Mouse (Mus musculus): ENCODE measurements around the gene Cacna2d1. TPM values are rescaled to one million over a fixed set of nuclear protein-coding genes. Genes with fewer than 3 reads are reported as not detected.

Gene Cacna2d1
- 1.5 TPM in 1 of 2 replicates, not detected in the other for total RNA-seq (2014; fragmentation: Nextera tagmentation)
- 0.12 and 0.27 TPM in 2 replicates for total RNA-seq (2017)
- polyA plus RNA-seq (2012): not detected in 2 replicates

DNA sequence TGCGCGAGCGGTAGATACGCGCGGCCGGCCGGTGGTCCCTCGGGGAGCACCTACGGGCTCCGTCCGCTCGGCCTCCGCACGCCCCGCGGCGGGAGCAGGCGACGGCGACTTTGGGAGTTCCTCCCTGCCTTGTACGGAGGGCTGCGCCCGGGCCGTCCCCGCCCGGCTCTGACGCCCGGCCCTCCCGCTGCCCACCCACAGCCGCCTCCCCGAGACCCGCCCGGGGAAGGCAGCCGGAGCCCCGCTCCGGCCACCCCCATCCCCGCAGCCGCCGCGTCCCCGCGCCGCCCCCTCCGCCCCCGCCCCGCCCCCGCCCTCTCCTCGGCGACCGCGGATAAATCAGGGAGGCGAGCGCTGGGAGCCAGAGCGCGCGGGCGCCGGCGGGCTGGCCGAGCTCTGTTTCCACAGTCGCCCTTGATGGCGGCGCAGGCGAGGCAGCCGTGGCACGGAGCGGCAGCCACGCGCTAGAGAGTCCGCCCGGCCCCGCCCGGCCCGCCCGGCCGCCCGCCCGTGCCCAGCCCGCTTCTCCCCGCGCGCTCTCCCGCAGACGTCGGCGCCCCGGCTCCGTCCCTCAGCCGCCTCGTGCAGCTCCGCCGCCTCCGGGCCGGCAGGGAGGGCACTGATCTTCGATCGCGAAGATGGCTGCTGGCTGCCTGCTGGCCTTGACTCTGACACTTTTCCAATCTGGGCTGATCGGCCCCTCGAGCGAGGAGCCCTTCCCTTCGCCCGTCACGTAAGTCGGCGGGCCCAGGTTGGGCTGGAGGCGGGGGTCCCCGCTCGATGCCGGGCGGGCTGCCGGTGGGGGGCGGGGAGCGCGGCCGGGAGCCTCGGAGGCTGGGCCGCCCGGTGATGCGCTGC lies at the start of gene Cacna2d1:
Cacna2d1 (plus strand) TSS at position 316 of the 858 bp plus-strand sequence.
- ATAC-seq (ENCODE audit: extremely low read depth, insufficient number of reproducible peaks, low FRiP score, poor library complexity, severe bottlenecking): no peak
- H3K27me3 ChIP-seq (ENCODE audit: insufficient read depth, low read length): no peaks in the 10 kb centered on the region
- peaks cover 16% of the 10 kb centered on the region for H3K9me3 ChIP-seq (replicated peaks)
- no peak for TF ChIP-seq POLR2AphosphoS5 (IDR thresholded peaks at IDR 0.05; ENCODE audit: insufficient replicate concordance, low read depth, low read length)
- TF ChIP-seq GATA2 (IDR thresholded peaks at IDR 0.05; ENCODE audit: borderline replicate concordance, low read depth, low read length): no peak
- no peak for TF ChIP-seq TAL1 (conservative IDR thresholded peaks at IDR 0.05; ENCODE audit: low read depth, low read length)
- TF ChIP-seq CTCF (IDR thresholded peaks at IDR 0.05; ENCODE audit: low read depth, low read length): no peak
- no peak for TF ChIP-seq GATA1 (IDR thresholded peaks at IDR 0.05; ENCODE audit: borderline replicate concordance, low read length)
- H3K4me1 ChIP-seq (ENCODE audit: insufficient read depth, low read depth, low read length): no peaks in the 10 kb centered on the region
- H3K36me3 ChIP-seq (replicated peaks): no peaks in the 10 kb centered on the region
- DNase-seq (ENCODE audit: low spot score): no peak
- no peak within 1 kb of the TSS for H3K4me3 ChIP-seq (ENCODE audit: low read depth, low read length)

- H3K36me3 ChIP-seq (replicated peaks): no peaks in the 10 kb centered on the region
- DNase-seq (ENCODE audit: low spot score): no peak
- no peaks in the 10 kb centered on the region for H3K9me3 ChIP-seq (replicated peaks)
- no peaks in the 10 kb centered on the region for H3K27me3 ChIP-seq (ENCODE audit: insufficient read depth, low read length)
- TF ChIP-seq TAL1 (conservative IDR thresholded peaks at IDR 0.05; ENCODE audit: low read depth, low read length) (no peak), GATA2 (IDR thresholded peaks at IDR 0.05; ENCODE audit: borderline replicate concordance, low read depth, low read length) (no peak), GATA1 (IDR thresholded peaks at IDR 0.05; ENCODE audit: borderline replicate concordance, low read length) (no peak), POLR2AphosphoS5 (IDR thresholded peaks at IDR 0.05; ENCODE audit: insufficient replicate concordance, low read depth, low read length) (no peak), CTCF (IDR thresholded peaks at IDR 0.05; ENCODE audit: low read depth, low read length) (no peak)
- no peaks in the 10 kb centered on the region for H3K4me1 ChIP-seq (ENCODE audit: insufficient read depth, low read depth, low read length)
- no peak for ATAC-seq (ENCODE audit: extremely low read depth, insufficient number of reproducible peaks, low FRiP score, poor library complexity, severe bottlenecking)
- no peak overlapping the region for H3K4me3 ChIP-seq (ENCODE audit: low read depth, low read length)
Measured at GRCm38 (mm10) chr5:15895098-15895497, 39.4 kb upstream of the Cacna2d1 start.

GRCm38 (mm10) chr5:15896706-15897105 lies 37.8 kb upstream of the Cacna2d1 start:
- Histone ChIP-seq H3K36me3 (replicated peaks) (no peaks in the 10 kb centered on the region), H3K27me3 (ENCODE audit: insufficient read depth, low read length) (no peaks in the 10 kb centered on the region), H3K9me3 (replicated peaks) (no peaks in the 10 kb centered on the region), H3K4me3 (ENCODE audit: low read depth, low read length) (no peak overlapping the region), H3K4me1 (ENCODE audit: insufficient read depth, low read depth, low read length) (no peaks in the 10 kb centered on the region)
- no peak for TF ChIP-seq GATA1 (IDR thresholded peaks at IDR 0.05; ENCODE audit: borderline replicate concordance, low read length)
- no peak for TF ChIP-seq CTCF (IDR thresholded peaks at IDR 0.05; ENCODE audit: low read depth, low read length)
- no peak for TF ChIP-seq GATA2 (IDR thresholded peaks at IDR 0.05; ENCODE audit: borderline replicate concordance, low read depth, low read length)
- no peak for TF ChIP-seq POLR2AphosphoS5 (IDR thresholded peaks at IDR 0.05; ENCODE audit: insufficient replicate concordance, low read depth, low read length)
- TF ChIP-seq TAL1 (conservative IDR thresholded peaks at IDR 0.05; ENCODE audit: low read depth, low read length): no peak
- ATAC-seq (ENCODE audit: extremely low read depth, insufficient number of reproducible peaks, low FRiP score, poor library complexity, severe bottlenecking): no peak
- DNase-seq (ENCODE audit: low spot score): no peak

GRCm38 (mm10) chr5:15906446-15906845 lies 28.0 kb upstream of the Cacna2d1 start:
- no peaks in the 10 kb centered on the region for H3K36me3 ChIP-seq (replicated peaks)
- DNase-seq (ENCODE audit: low spot score): no peak
- no peaks in the 10 kb centered on the region for H3K27me3 ChIP-seq (ENCODE audit: insufficient read depth, low read length)
- no peaks in the 10 kb centered on the region for H3K9me3 ChIP-seq (replicated peaks)
- no peak overlapping the region for H3K4me3 ChIP-seq (ENCODE audit: low read depth, low read length)
- no peaks in the 10 kb centered on the region for H3K4me1 ChIP-seq (ENCODE audit: insufficient read depth, low read depth, low read length)
- no peak for ATAC-seq (ENCODE audit: extremely low read depth, insufficient number of reproducible peaks, low FRiP score, poor library complexity, severe bottlenecking)
- TF ChIP-seq CTCF (IDR thresholded peaks at IDR 0.05; ENCODE audit: low read depth, low read length) (no peak), GATA1 (IDR thresholded peaks at IDR 0.05; ENCODE audit: borderline replicate concordance, low read length) (no peak), TAL1 (conservative IDR thresholded peaks at IDR 0.05; ENCODE audit: low read depth, low read length) (no peak), GATA2 (IDR thresholded peaks at IDR 0.05; ENCODE audit: borderline replicate concordance, low read depth, low read length) (no peak), POLR2AphosphoS5 (IDR thresholded peaks at IDR 0.05; ENCODE audit: insufficient replicate concordance, low read depth, low read length) (no peak)

DNA sequence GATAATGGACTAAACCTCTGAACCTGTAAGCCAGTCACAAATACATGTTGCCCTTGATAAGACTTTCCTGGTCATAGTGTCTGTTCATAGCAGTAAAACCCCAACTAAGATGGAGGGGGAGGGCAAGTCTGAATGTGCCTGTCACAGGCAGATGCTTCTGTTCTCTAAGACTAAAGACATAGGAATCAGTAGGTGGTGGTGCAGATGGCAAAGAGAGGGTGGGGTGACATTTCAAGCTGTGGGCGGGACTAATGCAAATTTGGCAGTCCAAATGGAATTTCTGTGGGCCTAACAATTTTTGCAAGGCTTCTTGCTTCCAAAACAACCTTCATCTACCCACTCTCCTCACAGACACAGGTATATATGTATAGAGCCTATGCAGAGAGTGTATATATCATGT lies 19.6 kb upstream of the Cacna2d1 start:
- TF ChIP-seq GATA2 (IDR thresholded peaks at IDR 0.05; ENCODE audit: borderline replicate concordance, low read depth, low read length): no peak
- TF ChIP-seq POLR2AphosphoS5 (IDR thresholded peaks at IDR 0.05; ENCODE audit: insufficient replicate concordance, low read depth, low read length): no peak
- TF ChIP-seq CTCF (IDR thresholded peaks at IDR 0.05; ENCODE audit: low read depth, low read length): no peak
- no peak for TF ChIP-seq GATA1 (IDR thresholded peaks at IDR 0.05; ENCODE audit: borderline replicate concordance, low read length)
- TF ChIP-seq TAL1 (conservative IDR thresholded peaks at IDR 0.05; ENCODE audit: low read depth, low read length): no peak
- DNase-seq (ENCODE audit: low spot score) (no peak), ATAC-seq (ENCODE audit: extremely low read depth, insufficient number of reproducible peaks, low FRiP score, poor library complexity, severe bottlenecking) (no peak)
- Histone ChIP-seq H3K36me3 (replicated peaks) (no peaks in the 10 kb centered on the region), H3K9me3 (replicated peaks) (no peaks in the 10 kb centered on the region), H3K27me3 (ENCODE audit: insufficient read depth, low read length) (no peaks in the 10 kb centered on the region), H3K4me3 (ENCODE audit: low read depth, low read length) (no peak overlapping the region), H3K4me1 (ENCODE audit: insufficient read depth, low read depth, low read length) (no peaks in the 10 kb centered on the region)

DNA sequence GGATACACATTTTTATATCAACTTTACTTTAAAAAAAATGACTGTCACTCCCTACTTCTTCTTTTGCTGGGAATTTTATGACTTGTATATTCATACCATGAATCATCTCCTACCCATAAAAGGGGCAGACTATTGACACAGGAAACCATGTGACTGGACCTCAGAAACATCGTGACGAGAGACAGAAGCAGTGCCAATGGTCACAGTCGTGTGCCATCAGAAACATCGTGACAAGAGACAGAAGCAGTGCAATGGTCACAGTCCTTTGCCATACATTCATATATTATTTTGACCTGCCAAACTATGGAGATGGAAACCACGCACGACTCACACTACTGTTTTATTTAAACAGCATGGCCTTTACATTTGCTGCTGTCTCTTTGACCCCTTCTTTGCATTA lies 6.0 kb upstream of the Cacna2d1 start:
- no peaks in the 10 kb centered on the region for H3K9me3 ChIP-seq (replicated peaks)
- DNase-seq (ENCODE audit: low spot score) (no peak), ATAC-seq (ENCODE audit: extremely low read depth, insufficient number of reproducible peaks, low FRiP score, poor library complexity, severe bottlenecking) (no peak)
- no peaks in the 10 kb centered on the region for H3K27me3 ChIP-seq (ENCODE audit: insufficient read depth, low read length)
- no peaks in the 10 kb centered on the region for H3K36me3 ChIP-seq (replicated peaks)
- no peaks in the 10 kb centered on the region for H3K4me1 ChIP-seq (ENCODE audit: insufficient read depth, low read depth, low read length)
- no peak overlapping the region for H3K4me3 ChIP-seq (ENCODE audit: low read depth, low read length)
- TF ChIP-seq GATA1 (IDR thresholded peaks at IDR 0.05; ENCODE audit: borderline replicate concordance, low read length) (no peak), TAL1 (conservative IDR thresholded peaks at IDR 0.05; ENCODE audit: low read depth, low read length) (no peak), POLR2AphosphoS5 (IDR thresholded peaks at IDR 0.05; ENCODE audit: insufficient replicate concordance, low read depth, low read length) (no peak)
